Mouse (Mus musculus) MEL (cell line): ENCODE measurements around the gene Clec2e. TPM values are rescaled to one million over a fixed set of nuclear protein-coding genes. Genes with fewer than 3 reads are reported as not detected.
"Not testable (repeated sequence)": the region's sequence is repeated elsewhere in the genome, so short reads cannot be mapped to it uniquely, and the experiment has no call there.

Experiments
- DNase-seq: peaks from one replicate; pipeline ENCODE4 v3.0.0; 2011; ENCODE audit warnings: low read depth, low spot score
- H3K27ac ChIP-seq: 2 replicates; pipeline ENCODE4 v1.5.1; 2012; ENCODE audit warnings: low read depth, mild to moderate bottlenecking, control low read depth, low read length, moderate library complexity; ENCODE audit not compliant: control insufficient read depth
- H3K27me3 ChIP-seq, 2 experiments: fragments of 150-350 bp in 1 of 2; sonication (generic) in 1 of 2; 2 replicates each; pipeline ENCODE4 v1.6.1; 2012; ENCODE audit warnings: low read length in 2 of 2, mild to moderate bottlenecking in 2 of 2, improper control_type of control experiment in 1 of 2, moderate library complexity in 1 of 2; ENCODE audit not compliant: insufficient read depth in 2 of 2, control insufficient read depth in 1 of 2
- H3K36me3 ChIP-seq, 2 experiments: 2 replicates each; pipeline ENCODE4 v1.6.1; 2012 to 2014; ENCODE audit warnings: low read length in 2 of 2, improper control_type of control experiment in 1 of 2, inconsistent platforms in 1 of 2, mild to moderate bottlenecking in 1 of 2; ENCODE audit not compliant: insufficient read depth in 2 of 2, control insufficient read depth in 1 of 2
- H3K4me1 ChIP-seq, 2 experiments: fragments of 150-350 bp in 1 of 2; sonication (generic) in 1 of 2; 2 replicates each; pipeline ENCODE4 v1.6.1; 2012; ENCODE audit warnings: low read length in 2 of 2, improper control_type of control experiment in 1 of 2, mild to moderate bottlenecking in 1 of 2; ENCODE audit not compliant: insufficient read depth in 2 of 2, control insufficient read depth in 1 of 2
- H3K4me3 ChIP-seq, 2 experiments: fragments of 150-350 bp in 1 of 2; sonication (generic) in 1 of 2; 2 replicates each; pipeline ENCODE4 v1.5.1; 2012; ENCODE audit warnings: low read depth in 2 of 2, low read length in 2 of 2, mild to moderate bottlenecking in 2 of 2, moderate library complexity in 2 of 2, control low read depth in 1 of 2, improper control_type of control experiment in 1 of 2; ENCODE audit not compliant: control insufficient read depth in 1 of 2, insufficient read depth in 1 of 2
- H3K79me2 ChIP-seq: 2 replicates; pipeline ENCODE4 v1.6.1; 2012; ENCODE audit warnings: mild to moderate bottlenecking, low read length, moderate library complexity; ENCODE audit not compliant: control insufficient read depth, poor library complexity, insufficient read depth
- H3K9ac ChIP-seq: 2 replicates; pipeline ENCODE4 v1.6.1; 2012; ENCODE audit warnings: low read depth, mild to moderate bottlenecking, control low read depth, low read length, moderate library complexity; ENCODE audit not compliant: control insufficient read depth, poor library complexity, severe bottlenecking
- H3K9me3 ChIP-seq: fragments of 150-350 bp; sonication (generic); replicated peaks from 2 replicates; pipeline ENCODE4 v1.6.1; 2012; ENCODE audit warnings: mild to moderate bottlenecking, low read length, improper control_type of control experiment, moderate library complexity; ENCODE audit not compliant: insufficient read depth
- CHD1 ChIP-seq: IDR thresholded peaks from 2 replicates; pipeline ENCODE4 v1.6.1; 2012; ENCODE audit warnings: low read depth, mild to moderate bottlenecking, inconsistent platforms, low read length, improper control_type of control experiment
- CHD2 ChIP-seq: IDR thresholded peaks from 2 replicates; pipeline ENCODE4 v1.6.1; 2011; ENCODE audit warnings: low read length, improper control_type of control experiment
- ELF1 ChIP-seq: IDR thresholded peaks from 2 replicates; pipeline ENCODE4 v1.6.1; 2014; ENCODE audit warnings: low read depth, mild to moderate bottlenecking, inconsistent platforms, low read length, improper control_type of control experiment, moderate library complexity
- HCFC1 ChIP-seq: IDR thresholded peaks from 2 replicates; pipeline ENCODE4 v1.6.1; 2012; ENCODE audit warnings: low read depth, mild to moderate bottlenecking, inconsistent platforms, low read length, improper control_type of control experiment, moderate library complexity
- JUND ChIP-seq: IDR thresholded peaks from 2 replicates; pipeline ENCODE4 v1.6.1; 2011; ENCODE audit warnings: low read depth, mild to moderate bottlenecking, improper control_type of control experiment, low read length
- MAFK ChIP-seq: IDR thresholded peaks from 2 replicates; pipeline ENCODE4 v1.6.1; 2011; ENCODE audit warnings: low read depth, mild to moderate bottlenecking, low read length, improper control_type of control experiment, borderline replicate concordance
- MAX ChIP-seq: IDR thresholded peaks from 2 replicates; pipeline ENCODE4 v1.6.1; 2011; ENCODE audit warnings: low read length, improper control_type of control experiment
- MAZ ChIP-seq: IDR thresholded peaks from 2 replicates; pipeline ENCODE4 v1.6.1; 2012; ENCODE audit warnings: low read depth, mild to moderate bottlenecking, inconsistent platforms, low read length, improper control_type of control experiment
- MYB ChIP-seq: IDR thresholded peaks from 2 replicates; pipeline ENCODE4 v1.6.1; 2011; ENCODE audit warnings: mild to moderate bottlenecking, low read depth, low read length, improper control_type of control experiment
- MYC ChIP-seq: IDR thresholded peaks from 2 replicates; pipeline ENCODE4 v1.6.1; 2011; ENCODE audit warnings: low read depth, mild to moderate bottlenecking, low read length, improper control_type of control experiment, moderate library complexity
- NELFE ChIP-seq: IDR thresholded peaks from 2 replicates; pipeline ENCODE4 v1.6.1; 2011; ENCODE audit warnings: low read depth, low read length, improper control_type of control experiment
- NRF1 ChIP-seq: IDR thresholded peaks from 2 replicates; pipeline ENCODE4 v1.6.1; 2014; ENCODE audit warnings: low read depth, mild to moderate bottlenecking, inconsistent platforms, low read length, improper control_type of control experiment, moderate library complexity; ENCODE audit not compliant: poor library complexity, insufficient read depth, severe bottlenecking
- POLR2A ChIP-seq, 2 experiments: IDR thresholded peaks; 2 replicates each; pipeline ENCODE4 v1.6.1; 2011 to 2012; ENCODE audit warnings: low read length in 2 of 2, mild to moderate bottlenecking in 2 of 2, control low read depth in 1 of 2, improper control_type of control experiment in 1 of 2, low read depth in 1 of 2, moderate library complexity in 1 of 2; ENCODE audit not compliant: control insufficient read depth in 1 of 2, insufficient read depth in 1 of 2, poor library complexity in 1 of 2
- POLR2AphosphoS5 ChIP-seq: IDR thresholded peaks from 2 replicates; pipeline ENCODE4 v1.6.1; 2012; ENCODE audit warnings: low read depth, borderline replicate concordance, mild to moderate bottlenecking, inconsistent platforms, low read length, moderate library complexity, mixed read lengths
- RAD21 ChIP-seq: IDR thresholded peaks from 2 replicates; pipeline ENCODE4 v1.6.1; 2011; ENCODE audit warnings: mild to moderate bottlenecking, low read depth, low read length, improper control_type of control experiment
- RCOR1 ChIP-seq: IDR thresholded peaks from 2 replicates; pipeline ENCODE4 v1.6.1; 2012; ENCODE audit warnings: low read depth, mild to moderate bottlenecking, inconsistent platforms, low read length, improper control_type of control experiment
- SMC3 ChIP-seq: IDR thresholded peaks from 2 replicates; pipeline ENCODE4 v1.6.1; 2011; ENCODE audit warnings: low read depth, low read length, improper control_type of control experiment
- TCF12 ChIP-seq: IDR thresholded peaks from 2 replicates; pipeline ENCODE4 v1.6.1; 2014; ENCODE audit warnings: low read depth, mild to moderate bottlenecking, inconsistent platforms, low read length, improper control_type of control experiment, moderate library complexity
- USF1 ChIP-seq: IDR thresholded peaks from 2 replicates; pipeline ENCODE4 v1.6.1; 2014; ENCODE audit warnings: low read depth, mild to moderate bottlenecking, inconsistent platforms, low read length, improper control_type of control experiment, moderate library complexity
- USF2 ChIP-seq, 2 experiments: IDR thresholded peaks; 2 replicates each; pipeline ENCODE4 v1.6.1; 2011 to 2012; ENCODE audit warnings: improper control_type of control experiment in 2 of 2, low read length in 2 of 2, borderline replicate concordance in 1 of 2, inconsistent platforms in 1 of 2, low read depth in 1 of 2, mild to moderate bottlenecking in 1 of 2; ENCODE audit not compliant: insufficient read depth in 1 of 2
- ZKSCAN1 ChIP-seq: IDR thresholded peaks from 2 replicates; pipeline ENCODE4 v1.6.1; 2012; ENCODE audit warnings: low read depth, mild to moderate bottlenecking, inconsistent platforms, low read length, improper control_type of control experiment, moderate library complexity
- ZMIZ1 ChIP-seq: IDR thresholded peaks from 2 replicates; pipeline ENCODE4 v1.6.1; 2012; ENCODE audit warnings: low read depth, mild to moderate bottlenecking, inconsistent platforms, low read length, improper control_type of control experiment, moderate library complexity
- polyA plus RNA-seq, 2 experiments: library from polyadenylated mRNA; stranded (reverse) in 1 of 2; unstranded in 1 of 2; fragments of >175 nt in 1 of 2; fragments of >200 nt in 1 of 2; gene quantifications; 2 replicates each; pipeline versions ENCODE4 v1.2.1 to v1.2.4; 2012; ENCODE audit warnings: low replicate concordance in 2 of 2, low read depth in 1 of 2; ENCODE audit not compliant: insufficient read length in 2 of 2, insufficient read depth in 1 of 2, missing spikeins in 1 of 2
- total RNA-seq: library from RNA; depleted of rRNA; stranded (reverse); fragments of 300-350 nt; gene quantifications from 2 replicates; pipeline ENCODE4 v1.2.3, GENCODE M21; 2012; rRNA removed

Gene Clec2e
- not detected in 2 replicates for total RNA-seq
- not detected for polyA plus RNA-seq

GRCm38 (mm10) chr6:129100794-129101193 lies at the start of gene Clec2e:
TSS of gene Clec2e (minus strand) at chr6:129100913.
- DNase-seq, H3K27ac ChIP-seq, H3K4me3 ChIP-seq, H3K9me3 ChIP-seq, H3K79me2 ChIP-seq, H3K9ac ChIP-seq, H3K36me3 ChIP-seq, H3K27me3 ChIP-seq, H3K4me1 ChIP-seq: not testable (repeated sequence)

DNA sequence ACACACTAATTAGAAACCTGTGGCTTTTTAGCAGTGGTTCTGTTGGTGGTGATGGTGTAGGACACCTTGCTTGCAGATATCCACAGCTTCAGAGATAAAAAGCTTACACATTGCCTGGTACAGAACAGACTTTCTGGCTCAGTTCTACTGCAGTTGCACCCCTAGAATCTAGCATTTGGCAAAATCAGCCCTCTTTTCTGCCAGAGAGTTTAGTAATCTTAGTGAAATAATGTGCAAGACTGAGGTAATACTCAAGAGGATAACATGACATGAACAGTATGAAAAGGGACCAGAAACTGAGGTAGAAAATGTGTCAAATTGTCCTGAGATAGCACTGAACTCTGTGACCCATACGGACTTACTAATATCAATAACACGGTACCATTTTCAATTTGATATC lies 46.1 kb upstream of the Clec2e start:
- no peak overlapping the region for H3K4me3 ChIP-seq
- H3K27ac ChIP-seq, result no peak overlapping the region
- H3K4me1 ChIP-seq, result no peaks in the 10 kb centered on the region
- no peaks in the 10 kb centered on the region for H3K27me3 ChIP-seq
- no peak for DNase-seq
- no peaks in the 10 kb centered on the region for H3K36me3 ChIP-seq
- TF ChIP-seq ZKSCAN1 (no peak), USF2 (IDR thresholded peaks at IDR 0.05; ENCODE audit: borderline replicate concordance in 1 of 2, insufficient read depth in 1 of 2, low read depth in 1 of 2, low read length in 2 of 2) (no peak), HCFC1 (no peak), SMC3 (no peak), CHD1 (no peak), NELFE (no peak), JUND (no peak)
- no peak overlapping the region for H3K9ac ChIP-seq
- H3K9me3 ChIP-seq, result no peaks in the 10 kb centered on the region
- no peaks in the 10 kb centered on the region for H3K79me2 ChIP-seq

DNA sequence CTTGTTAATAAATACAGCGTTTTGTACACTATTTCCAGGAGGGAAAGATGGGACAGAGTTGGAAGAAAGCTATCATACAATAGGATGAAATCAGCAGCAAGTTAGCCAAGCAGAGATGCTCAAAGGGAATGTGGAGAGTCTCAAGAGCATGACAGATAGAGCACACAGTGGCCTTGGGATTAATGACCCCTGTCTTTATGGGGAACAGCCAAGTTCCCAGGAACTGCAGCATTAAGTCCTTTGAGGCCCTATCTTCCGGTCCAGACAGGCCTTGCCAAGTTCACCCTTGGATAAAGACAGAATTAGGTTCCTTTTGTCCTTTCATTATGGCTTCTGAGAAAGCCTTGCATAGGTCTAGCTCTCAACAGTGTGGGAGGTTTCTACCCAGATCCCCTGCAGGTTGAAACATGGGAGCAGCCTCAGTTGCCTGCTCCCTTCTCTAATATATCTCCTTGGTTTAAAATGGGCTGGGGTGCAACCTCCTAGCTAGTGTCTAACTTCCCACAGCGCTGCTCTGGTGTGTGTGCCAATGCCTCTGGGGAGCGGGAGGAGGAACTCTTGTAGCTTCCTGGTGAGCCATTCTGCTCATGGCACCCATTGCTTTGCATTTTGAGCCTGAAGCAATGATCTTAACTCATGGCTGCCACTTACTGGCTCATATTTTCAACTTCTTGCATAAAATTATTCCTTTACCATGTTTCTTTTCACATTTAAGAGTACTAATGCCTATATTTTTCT lies 32.1 kb upstream of the Clec2e start:
- H3K27me3 ChIP-seq, result no peaks in the 10 kb centered on the region
- H3K9ac ChIP-seq, result no peak overlapping the region
- no peaks in the 10 kb centered on the region for H3K9me3 ChIP-seq
- H3K27ac ChIP-seq, result no peak overlapping the region
- no peaks in the 10 kb centered on the region for H3K4me1 ChIP-seq
- H3K36me3 ChIP-seq, result no peaks in the 10 kb centered on the region
- TF ChIP-seq MYB (no peak), ELF1 (no peak), ZKSCAN1 (no peak), TCF12 (no peak), MAX (no peak), ZMIZ1 (no peak), POLR2A (IDR thresholded peaks at IDR 0.05; ENCODE audit: control insufficient read depth in 1 of 2, insufficient read depth in 1 of 2, low read depth in 1 of 2, low read length in 2 of 2, poor library complexity in 1 of 2) (no peak), CHD2 (no peak), NELFE (no peak), MAFK (no peak), USF2 (IDR thresholded peaks at IDR 0.05; ENCODE audit: borderline replicate concordance in 1 of 2, insufficient read depth in 1 of 2, low read depth in 1 of 2, low read length in 2 of 2) (no peak), HCFC1 (no peak), POLR2AphosphoS5 (no peak), RCOR1 (no peak), USF1 (no peak), JUND (no peak), MAZ (no peak), MYC (no peak), RAD21 (no peak), NRF1 (no peak)
- no peaks in the 10 kb centered on the region for H3K79me2 ChIP-seq
- DNase-seq, result no peak
- H3K4me3 ChIP-seq, result no peak overlapping the region
